Mouse (Mus musculus) T-helper 17 cell (primary cell): ENCODE data around the gene Fosb.

ENCODE experiments used
- in situ Hi-C, 2 experiments: fragments of 300-600 bp; cut with MboI, MseI; formaldehyde crosslinking; loops; 1 replicate in 1 of 2; 2 replicates in 1 of 2; pipeline ENCODE4 v1.15.1; 2025; ENCODE audit warnings: high pct_unique_total_duplicates in 2 of 2

Gene Fosb

DNA sequence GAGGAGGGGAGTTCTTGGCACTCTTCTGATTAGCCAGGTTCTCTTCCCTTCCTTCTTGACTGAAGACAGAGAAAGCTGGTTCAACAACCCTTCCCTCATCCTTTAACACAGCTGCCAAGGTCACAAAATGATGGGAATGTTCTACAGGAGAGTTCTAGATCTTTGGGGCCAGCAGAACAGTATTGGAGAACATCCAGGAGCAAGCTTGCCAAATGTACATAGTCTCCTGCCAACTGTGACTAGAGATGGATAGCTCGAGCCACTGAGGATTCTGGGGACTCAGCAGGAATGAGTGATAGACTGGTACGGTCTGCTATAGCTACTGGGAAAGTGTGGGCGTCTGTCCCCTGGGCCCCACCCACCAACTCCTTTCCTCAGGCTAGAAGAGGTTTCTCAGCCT lies 51.5 kb downstream of the Fosb start:
- in situ Hi-C loops, result no loop called here

DNA sequence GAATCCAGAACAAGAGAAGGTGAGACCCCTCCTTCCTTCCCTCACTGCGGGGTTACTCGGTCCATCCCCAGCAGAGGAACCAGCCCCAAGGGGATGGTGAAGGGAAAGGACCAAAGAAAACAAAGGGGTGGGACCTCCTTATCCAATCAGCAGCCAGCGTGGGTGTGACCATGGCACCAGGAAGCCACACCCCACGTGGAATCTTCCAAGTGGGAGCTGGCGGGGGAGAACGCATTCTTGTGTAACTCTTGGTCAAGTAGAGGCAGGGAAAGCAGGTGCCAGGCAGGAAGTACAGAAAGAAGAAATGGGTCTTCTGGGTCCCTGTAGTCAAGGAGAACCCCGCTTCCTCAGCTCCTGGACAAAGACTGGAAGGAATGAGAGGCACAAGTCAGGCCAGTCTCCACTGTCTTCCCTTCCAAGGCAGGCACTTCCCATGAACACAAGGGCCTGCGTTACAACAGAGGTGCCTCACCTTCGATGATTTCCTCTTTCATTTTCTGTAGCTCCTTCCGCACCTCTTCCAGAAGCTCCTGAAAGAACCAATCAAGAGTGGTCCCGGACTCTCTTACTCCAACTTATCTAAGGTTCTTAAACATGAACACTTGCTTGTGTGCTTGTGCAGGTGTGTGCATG lies 52.3 kb downstream of the Fosb start:
- in situ Hi-C loops, result no loop called here

DNA sequence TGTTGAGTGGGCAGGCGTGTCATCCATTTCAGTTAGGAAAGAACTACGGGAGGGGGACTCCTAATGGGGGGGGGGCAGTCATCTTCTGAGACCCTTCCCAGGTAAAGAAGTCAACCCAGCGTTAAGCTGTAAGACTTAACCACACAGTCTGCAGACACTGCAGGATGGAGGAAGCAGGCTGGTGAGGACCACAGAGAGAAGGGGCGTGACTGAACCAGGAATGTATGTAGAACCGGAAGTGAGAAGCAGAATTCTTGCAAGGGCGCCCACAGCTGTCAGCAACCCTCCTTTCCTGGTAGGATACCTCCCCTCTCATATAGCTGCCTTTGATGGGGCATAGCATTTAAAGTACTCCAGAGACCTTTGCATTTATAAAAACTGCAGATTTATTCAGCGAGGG lies 53.3 kb downstream of the Fosb start:
- in situ Hi-C loops, result no loop called here

DNA sequence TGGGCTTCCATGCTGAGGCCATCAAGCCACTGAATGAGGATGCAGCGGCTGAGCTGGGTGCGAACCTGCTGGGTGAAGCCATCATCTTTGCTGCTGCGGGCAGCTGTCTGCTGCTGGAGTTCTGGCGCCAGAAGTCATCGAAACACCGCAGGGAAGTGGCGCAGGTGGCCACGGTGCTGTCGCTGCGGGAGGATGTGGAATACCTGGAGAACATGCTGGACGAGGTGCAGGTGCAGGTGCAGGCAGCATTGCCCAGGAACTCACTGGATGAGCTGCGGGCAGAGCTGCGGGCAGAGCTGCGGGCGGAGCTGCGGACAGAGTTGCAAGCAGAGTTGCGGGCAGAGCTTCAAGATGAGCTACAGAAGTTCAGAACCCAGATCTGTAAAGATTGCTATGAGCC lies 54.5 kb downstream of the Fosb start:
- in situ Hi-C loops, result no loop called here

DNA sequence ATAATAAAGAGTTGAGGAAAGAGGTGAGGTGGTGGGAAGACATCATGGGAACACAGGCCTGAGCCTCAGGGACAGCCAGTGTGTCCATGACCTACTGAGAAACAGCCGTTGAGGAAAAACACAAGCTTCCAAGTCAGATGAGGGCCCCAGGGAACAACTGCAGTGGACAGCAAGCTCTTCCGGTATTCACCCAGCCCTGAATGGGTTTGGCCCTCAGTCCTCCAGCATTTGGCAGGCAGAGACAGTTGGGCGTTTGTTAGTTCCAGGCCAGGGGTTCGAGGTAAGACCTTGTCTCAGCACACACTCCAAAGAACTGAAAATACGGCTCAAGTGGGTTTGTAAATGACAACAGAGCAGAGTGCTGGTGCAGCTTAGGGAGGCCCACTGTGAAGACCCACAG lies 56.4 kb downstream of the Fosb start:
- in situ Hi-C loops, result no loop called here
